Mouse (Mus musculus) right cerebral cortex, postnatal 10 days (tissue): ENCODE data around the gene Hist3h2ba.

Experiments used
- DNase-seq, 2 experiments: peaks; one replicate each; pipeline ENCODE4 v3.0.0; 2021; ENCODE audit warnings: low spot score in 2 of 2

Hist3h2ba gene

DNA sequence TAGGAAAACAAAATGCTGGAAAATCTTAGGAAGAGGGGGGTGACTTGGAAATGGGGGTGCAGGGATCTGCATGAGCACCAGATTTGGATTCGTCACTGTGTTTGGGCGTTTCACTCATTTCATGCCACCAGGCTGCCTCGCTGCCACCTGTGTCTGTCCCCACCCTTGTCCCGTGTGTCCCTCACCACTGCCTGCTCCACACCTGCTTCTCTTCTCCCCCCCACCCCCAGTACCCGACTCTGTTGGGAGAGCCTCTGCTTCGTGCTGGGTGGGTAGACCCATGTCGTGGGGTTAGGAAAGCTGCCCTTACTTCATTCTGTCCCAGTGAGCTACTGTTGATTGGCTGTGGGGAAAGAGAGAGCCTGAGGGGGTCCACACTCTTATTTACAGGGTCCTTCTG lies 35.9 kb downstream of the Hist3h2ba start:
- no peak for DNase-seq

DNA sequence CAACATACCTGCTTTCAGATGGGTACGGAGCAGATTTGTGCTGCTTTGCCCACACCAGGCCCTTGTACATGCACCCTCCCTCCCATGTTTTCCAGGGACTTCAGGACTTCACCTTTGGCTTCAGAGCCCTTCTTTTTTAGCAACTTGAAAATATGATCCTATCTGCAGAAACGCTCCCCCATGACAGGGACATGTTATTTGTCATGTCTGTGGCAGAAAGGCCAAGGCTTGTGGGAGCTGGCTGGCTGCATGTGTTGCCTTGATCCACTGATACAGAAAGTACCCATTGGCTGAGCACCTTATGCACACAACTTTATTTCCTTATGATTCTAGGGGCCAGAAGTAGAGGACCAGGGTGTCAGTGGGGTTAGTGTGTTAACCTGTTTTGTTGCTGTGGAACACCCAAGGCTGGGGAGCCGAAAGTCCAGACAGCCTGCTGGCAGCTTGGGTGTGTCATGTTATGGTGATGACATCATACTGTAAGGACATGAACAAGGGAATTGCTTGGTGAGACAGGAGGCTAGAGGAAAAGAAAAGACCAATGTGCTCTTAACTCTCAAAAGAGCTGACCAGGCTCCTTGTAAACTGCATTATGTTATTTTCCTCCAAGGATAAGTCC lies 36.7 kb downstream of the Hist3h2ba start:
- DNase-seq = no peak

DNA sequence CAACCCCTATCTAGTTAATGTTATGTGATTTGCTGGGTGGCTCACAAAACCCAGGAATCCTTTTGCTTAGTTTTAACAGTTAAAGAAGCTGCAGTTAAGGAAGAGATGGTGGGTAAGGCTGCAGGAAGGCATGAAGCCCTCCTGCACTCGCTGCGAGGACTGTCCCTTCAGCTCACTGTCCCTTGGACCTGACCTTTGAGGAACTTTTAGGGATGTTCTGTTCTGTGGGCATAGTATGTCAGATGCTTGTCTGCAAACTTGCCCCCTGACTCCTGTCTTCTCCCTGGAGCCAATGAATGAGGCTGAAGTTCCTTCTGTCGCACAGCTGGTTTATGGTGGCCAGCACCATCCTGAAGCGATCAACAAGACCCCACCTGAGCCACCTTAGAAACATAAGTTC lies 40.4 kb downstream of the Hist3h2ba start:
- DNase-seq = no peak

DNA sequence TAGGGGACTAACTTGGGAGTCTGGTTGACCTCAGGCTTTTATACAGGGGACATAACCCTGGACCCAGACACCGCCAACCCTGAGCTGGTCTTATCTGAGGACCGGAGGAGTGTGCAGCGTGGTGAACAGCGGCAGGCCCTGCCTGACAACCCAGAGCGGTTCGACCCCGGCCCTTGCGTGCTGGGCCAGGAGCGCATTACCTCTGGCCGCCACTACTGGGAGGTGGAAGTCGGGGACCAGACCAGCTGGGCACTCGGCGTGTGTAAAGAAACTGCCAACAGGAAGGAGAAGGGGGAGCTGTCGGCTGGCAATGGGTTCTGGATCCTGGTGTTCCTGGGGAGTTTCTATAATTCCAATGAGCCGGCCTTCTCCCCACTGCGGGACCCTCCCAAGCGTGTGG lies 41.4 kb downstream of the Hist3h2ba start:
- DNase-seq = no peak

DNA sequence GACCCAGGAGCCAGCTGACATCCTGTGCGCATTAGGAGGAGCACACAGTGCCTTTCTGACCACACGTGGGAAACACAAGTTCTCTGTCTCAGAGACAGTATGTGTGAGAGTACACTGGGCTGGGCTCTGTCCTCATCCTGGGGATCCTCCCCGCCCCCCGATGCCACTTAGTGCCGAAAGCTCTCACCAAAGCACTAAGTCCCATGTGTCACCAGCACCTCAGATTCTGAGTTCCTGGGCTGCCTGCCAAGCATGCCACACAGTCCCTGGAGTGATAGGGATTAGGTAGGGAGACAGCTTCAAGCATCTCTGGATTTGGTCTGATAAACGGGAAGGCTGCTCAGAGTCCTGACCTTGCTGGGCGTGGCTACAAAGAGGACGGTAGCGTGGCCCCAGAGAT lies 42.1 kb downstream of the Hist3h2ba start:
- peak in 1 of 2 experiments; percentile 44 for DNase-seq

DNA sequence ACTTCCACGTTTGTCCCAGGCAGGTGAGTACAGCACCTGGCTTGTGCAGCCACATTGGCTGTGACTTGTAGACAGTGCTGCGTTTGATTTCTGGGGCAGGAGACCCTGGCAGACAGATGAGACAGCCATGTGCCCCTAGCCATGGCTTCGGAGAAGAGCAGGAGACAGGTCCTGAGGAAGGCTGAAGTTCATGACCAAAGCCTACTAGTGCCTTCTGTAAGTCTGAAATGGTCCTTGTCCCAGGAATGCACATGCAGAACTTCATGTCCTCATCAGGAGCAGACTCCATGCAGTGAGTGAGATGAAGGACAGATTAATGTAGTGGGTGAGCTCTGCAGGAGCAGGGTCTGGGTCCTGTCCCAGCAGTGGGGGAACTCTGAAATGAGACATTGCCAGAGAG lies 43.2 kb downstream of the Hist3h2ba start:
- DNase-seq = no peak

DNA sequence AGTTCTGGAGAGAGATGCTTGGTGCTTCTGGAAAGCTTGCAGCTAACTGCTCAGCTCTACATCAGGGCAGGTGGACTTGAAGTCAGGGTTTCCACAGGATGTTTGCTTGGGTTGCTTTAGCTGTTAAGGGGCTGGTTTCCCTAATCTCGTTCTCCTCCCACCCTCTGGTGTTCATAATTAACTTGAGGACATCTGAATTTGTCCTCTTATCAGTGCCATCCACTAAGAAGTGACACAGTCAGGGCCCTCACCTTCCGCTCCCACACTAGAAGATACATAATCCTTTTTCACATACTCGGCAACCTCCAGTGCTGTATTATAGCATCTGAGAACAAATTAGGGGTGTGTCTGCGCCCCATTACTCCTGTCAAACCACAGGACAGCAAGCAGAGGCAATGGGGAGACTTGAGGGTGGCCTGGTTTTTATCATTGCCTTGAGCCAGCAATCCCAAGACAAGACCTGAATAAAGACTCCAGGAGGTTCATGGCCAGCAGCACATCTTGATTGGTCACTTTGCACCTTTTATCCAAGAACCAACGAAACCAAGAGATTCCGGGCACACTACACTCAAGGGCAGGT lies 44.5 kb downstream of the Hist3h2ba start:
- no peak for DNase-seq

DNA sequence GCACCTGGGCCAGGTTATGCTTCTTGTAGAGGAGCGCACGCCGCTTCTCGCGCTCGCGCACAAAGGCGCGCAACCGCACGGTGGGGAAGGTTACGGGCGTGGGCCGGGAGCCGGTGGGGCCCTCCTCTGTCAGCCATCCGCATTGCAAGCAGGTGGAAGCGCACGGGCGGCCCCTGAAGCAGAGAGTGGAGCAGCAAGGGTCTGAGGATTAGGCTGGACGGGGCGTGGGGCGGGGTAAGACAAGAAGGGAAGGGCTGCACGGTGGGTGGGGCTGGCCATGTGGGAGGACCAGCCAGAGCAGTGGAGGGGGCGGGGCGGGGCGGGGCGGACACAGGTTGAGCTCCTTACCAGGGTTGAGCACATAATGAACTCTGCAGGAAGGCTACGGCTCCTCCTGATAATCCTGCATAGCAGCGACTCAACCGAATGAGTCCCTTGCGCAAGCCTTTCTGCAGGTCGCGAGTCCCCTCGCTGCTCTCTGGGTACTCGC lies 45.7 kb downstream of the Hist3h2ba start:
- peak; percentile 59 to 65 for DNase-seq

DNA sequence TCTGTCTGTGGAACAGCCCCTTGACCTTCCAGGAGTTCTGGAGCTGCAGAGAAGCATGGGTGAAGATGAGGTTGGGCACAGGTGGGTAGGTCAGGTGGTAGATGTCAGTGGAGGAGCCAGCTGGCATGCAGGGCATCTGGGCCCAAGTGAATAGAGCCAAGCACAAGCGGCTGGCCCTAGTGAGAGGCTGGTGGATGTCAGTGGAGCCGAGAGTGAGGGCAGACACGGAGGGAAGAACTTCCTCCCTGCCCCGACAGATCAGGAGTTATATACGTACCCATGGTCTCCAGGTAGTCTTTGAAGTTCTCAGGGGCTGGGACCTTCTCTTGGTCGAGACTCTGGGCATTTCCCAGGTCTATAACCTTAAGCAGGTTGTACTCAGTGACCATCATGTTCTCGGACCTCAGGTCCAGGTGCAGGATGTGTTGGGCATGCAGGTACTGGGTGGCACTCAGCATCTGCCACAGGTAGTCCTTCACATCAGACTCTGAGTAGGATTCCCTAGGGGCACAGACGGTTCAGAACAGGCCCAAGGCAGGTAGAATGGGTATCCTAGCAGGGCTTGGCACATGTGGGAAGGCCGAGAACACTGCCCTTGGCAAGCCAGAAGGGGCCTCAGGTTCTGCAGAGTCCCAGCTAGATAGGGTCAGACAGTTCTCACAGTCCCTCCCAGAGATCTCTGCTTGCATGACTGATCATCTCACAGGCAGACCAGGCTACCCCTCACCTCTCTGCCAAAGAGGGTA lies 46.5 kb downstream of the Hist3h2ba start:
- no peak for DNase-seq

DNA sequence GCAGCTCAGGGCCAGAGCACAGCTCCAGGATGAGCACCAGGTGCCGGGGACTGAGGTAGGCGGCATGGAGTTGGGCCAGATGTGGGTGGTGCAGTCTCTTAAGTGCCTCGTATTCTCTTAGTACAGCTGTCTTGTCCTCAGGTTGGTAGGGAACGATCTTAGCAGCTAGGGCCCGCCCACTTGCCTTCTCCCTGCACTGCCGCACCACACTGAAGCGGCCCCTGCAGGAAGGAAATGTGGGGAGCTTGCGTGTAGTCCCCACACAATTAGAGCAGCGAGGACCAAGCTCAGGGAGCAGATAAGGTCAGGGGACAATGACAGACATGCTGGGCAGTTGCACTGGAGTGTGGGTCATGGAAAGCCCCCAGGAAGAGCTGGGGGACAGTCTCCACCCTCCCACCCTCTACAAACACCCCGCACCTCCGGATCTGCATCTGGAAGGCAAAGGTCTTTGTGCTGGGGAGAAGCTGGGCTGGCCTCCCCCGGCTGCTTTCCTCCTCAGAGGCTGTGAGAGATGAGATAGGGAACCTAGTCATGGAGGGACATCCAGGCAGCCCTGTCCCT lies 47.2 kb downstream of the Hist3h2ba start:
- no peak for DNase-seq

DNA sequence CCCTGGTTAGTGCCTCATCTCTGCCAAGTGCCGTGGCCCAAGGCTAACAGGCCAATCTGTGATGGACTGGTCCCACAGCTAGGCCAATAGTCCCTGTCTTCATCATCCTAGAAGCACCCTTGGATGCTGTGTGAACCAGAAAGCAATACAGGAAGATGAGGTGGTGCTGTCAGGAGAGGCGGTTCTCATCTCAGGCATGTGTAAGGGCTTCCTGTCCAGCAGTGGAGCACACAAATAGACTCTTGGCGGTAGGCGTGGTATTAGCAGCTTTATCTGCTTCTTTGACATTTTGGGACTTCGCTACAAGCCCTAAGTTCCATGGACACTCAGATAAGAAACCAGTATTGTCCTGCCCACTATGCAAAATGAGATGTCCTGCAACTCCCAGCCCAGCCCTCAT lies 48.8 kb downstream of the Hist3h2ba start:
- no peak for DNase-seq
